Mouse (Mus musculus) embryonic facial prominence, embryonic 11.5 days (tissue): ENCODE results near the gene Isl1. TPM values are rescaled to one million over a fixed set of nuclear protein-coding genes. Genes with fewer than 3 reads are reported as not detected.

Experiments used
- ATAC-seq: fragments of 200-750 bp; cut with Nextera tagmentation; replicated peaks from 2 replicates; pipeline ENCODE4 v1.8.0; 2017; ENCODE audit warnings: low read depth; ENCODE audit not compliant: insufficient number of reproducible peaks, low FRiP score, low TSS enrichment
- DNase-seq: peaks from one replicate; pipeline ENCODE4 v3.0.0-alpha.2; 2015; ENCODE audit warnings: low spot score
- H3K27ac ChIP-seq: fragments of 300-500 bp; sonication (generic); replicated peaks from 2 replicates; pipeline ENCODE4 v1.5.1; 2014; ENCODE audit warnings: mild to moderate bottlenecking, low read depth, low read length, control low read depth
- H3K27me3 ChIP-seq: fragments of 300-500 bp; sonication (generic); 2 replicates; pipeline ENCODE4 v1.6.1; 2014; ENCODE audit warnings: mild to moderate bottlenecking, low read length, moderate library complexity, mixed read lengths; ENCODE audit not compliant: control insufficient read depth, insufficient read depth
- H3K36me3 ChIP-seq: fragments of 300-500 bp; sonication (generic); replicated peaks from 2 replicates; pipeline ENCODE4 v1.6.1; 2014; ENCODE audit warnings: low read depth, mild to moderate bottlenecking, low read length, moderate library complexity, mixed read lengths; ENCODE audit not compliant: control insufficient read depth, insufficient read depth
- H3K4me1 ChIP-seq: fragments of 300-500 bp; sonication (generic); 2 replicates; pipeline ENCODE4 v1.6.1; 2014; ENCODE audit warnings: low read length, mixed read lengths; ENCODE audit not compliant: control insufficient read depth, insufficient read depth
- H3K4me2 ChIP-seq: fragments of 300-500 bp; sonication (generic); 2 replicates; pipeline ENCODE4 v1.6.1; 2014; ENCODE audit warnings: low read depth, mild to moderate bottlenecking, control low read depth, low read length, moderate library complexity
- H3K4me3 ChIP-seq: fragments of 300-500 bp; sonication (generic); 2 replicates; pipeline ENCODE4 v1.5.1; 2014; ENCODE audit warnings: low read depth, low read length, control low read depth
- H3K9ac ChIP-seq: fragments of 300-500 bp; sonication (generic); replicated peaks from 2 replicates; pipeline ENCODE4 v1.6.1; 2014; ENCODE audit warnings: mild to moderate bottlenecking, control low read depth, low read length
- H3K9me3 ChIP-seq: fragments of 300-500 bp; sonication (generic); replicated peaks from 2 replicates; pipeline ENCODE4 v1.6.1; 2016; ENCODE audit warnings: mild to moderate bottlenecking, low read length, inconsistent platforms, mixed read lengths; ENCODE audit not compliant: control insufficient read depth
- WGBS: fragments of 180-500 bp; shearing (Covaris S2); extraction: QIAGEN DNeasy Blood & Tissue Kit; methylation state at CpG from one replicate; pipeline ENCODE4 v1.1.7; 2014; 5-methylcytosine and 5-hydroxymethylcytosine counted together
- polyA plus RNA-seq: library from polyadenylated mRNA; unstranded; fragments of >200 nt; fragmentation: Nextera tagmentation; extraction: Ambion mirVana; gene quantifications from 2 replicates; pipeline ENCODE4 v1.2.1, GENCODE M21; 2014

The Isl1 gene
- polyA plus RNA-seq, 1 experiment from 2014 or later, result 58.0 TPM

- ATAC-seq (no peak), DNase-seq (peak; percentile 9)
Measured at GRCm38 (mm10) chr13:116299241-116299640, 10.2 kb downstream of the Isl1 start.

GRCm38 (mm10) chr13:116298641-116299170 lies 10.8 kb downstream of the Isl1 start:
- Histone ChIP-seq H3K9me3 (no peaks in the 10 kb centered on the region), H3K9ac (no peak overlapping the region), H3K4me2 (no peak overlapping the region), H3K4me3 (no peak overlapping the region), H3K27me3 (peaks cover 49% of the 10 kb centered on the region), H3K27ac (no peak overlapping the region), H3K36me3 (no peaks in the 10 kb centered on the region), H3K4me1 (peaks cover 2% of the 10 kb centered on the region; the same call in 1 of the 2 replicates)
- peak; percentile 17 for DNase-seq
- ATAC-seq, result no peak
- 4% methylated on average over 13 of the region's 13 CpGs for WGBS

More at GRCm38 (mm10) chr13:116299241-116299640, 10.2 kb downstream of the Isl1 start:
- H3K4me2 ChIP-seq, result no peak overlapping the region
- H3K27ac ChIP-seq, result no peak overlapping the region
- no peaks in the 10 kb centered on the region; the same call in 1 of the 2 replicates for H3K4me1 ChIP-seq
- H3K9me3 ChIP-seq, result no peaks in the 10 kb centered on the region
- no peak overlapping the region for H3K9ac ChIP-seq
- H3K36me3 ChIP-seq, result no peaks in the 10 kb centered on the region
- 5% methylated on average over 7 of the region's 7 CpGs for WGBS
- peaks cover 52% of the 10 kb centered on the region for H3K27me3 ChIP-seq
- no peak overlapping the region for H3K4me3 ChIP-seq

GRCm38 (mm10) chr13:116298001-116298400 lies 11.5 kb downstream of the Isl1 start:
- Histone ChIP-seq H3K4me2 (no peak overlapping the region), H3K4me3 (no peak overlapping the region)

GRCm38 (mm10) chr13:116297048-116297811 lies 12.3 kb downstream of the Isl1 start:
- H3K4me1 ChIP-seq, result peaks cover 2% of the 10 kb centered on the region; the same call in 1 of the 2 replicates
- peak overlapping the region; percentile 33 for H3K4me2 ChIP-seq
- H3K9me3 ChIP-seq, result no peaks in the 10 kb centered on the region
- no peak overlapping the region for H3K4me3 ChIP-seq
- under 1% methylated on average over 33 of the region's 33 CpGs for WGBS
- ATAC-seq (0 out of 2 replicates have a peak, but pooled peaks have one; percentile 40), DNase-seq (peak; percentile 57)
- no peak overlapping the region for H3K9ac ChIP-seq
- H3K27me3 ChIP-seq, result peaks cover 35% of the 10 kb centered on the region
- H3K27ac ChIP-seq, result no peak overlapping the region
- H3K36me3 ChIP-seq, result no peaks in the 10 kb centered on the region

More at GRCm38 (mm10) chr13:116298001-116298400, 11.5 kb downstream of the Isl1 start:
- H3K9me3 ChIP-seq, result no peaks in the 10 kb centered on the region
- WGBS, result 3% methylated on average over 8 of the region's 8 CpGs
- ATAC-seq, result no peak
- no peak overlapping the region for H3K9ac ChIP-seq
- H3K4me1 ChIP-seq, result peaks cover 2% of the 10 kb centered on the region; the same call in 1 of the 2 replicates
- no peak overlapping the region for H3K27ac ChIP-seq
- H3K27me3 ChIP-seq, result peaks cover 42% of the 10 kb centered on the region
- peak; percentile 19 for DNase-seq
- H3K36me3 ChIP-seq, result no peaks in the 10 kb centered on the region

GRCm38 (mm10) chr13:116295401-116295800 lies 14.1 kb downstream of the Isl1 start:
- H3K4me3 ChIP-seq, result no peak overlapping the region
- 8% methylated on average over 4 of the region's 4 CpGs for WGBS
- no peak overlapping the region for H3K9ac ChIP-seq
- H3K36me3 ChIP-seq, result no peaks in the 10 kb centered on the region
- H3K27ac ChIP-seq, result no peak overlapping the region
- DNase-seq, result no peak
- no peak overlapping the region for H3K4me2 ChIP-seq
- no peak for ATAC-seq
- peaks cover 2% of the 10 kb centered on the region; the same call in 1 of the 2 replicates for H3K4me1 ChIP-seq
- H3K9me3 ChIP-seq, result no peaks in the 10 kb centered on the region
- peaks cover 22% of the 10 kb centered on the region for H3K27me3 ChIP-seq

GRCm38 (mm10) chr13:116294734-116295133 lies 14.8 kb downstream of the Isl1 start:
- DNase-seq (peak; percentile 12), ATAC-seq (no peak)
- H3K4me3 ChIP-seq, result no peak overlapping the region
- no peaks in the 10 kb centered on the region for H3K36me3 ChIP-seq
- no peaks in the 10 kb centered on the region for H3K9me3 ChIP-seq
- H3K4me1 ChIP-seq, result peaks cover 2% of the 10 kb centered on the region; the same call in 1 of the 2 replicates
- WGBS, result 5% methylated on average over 6 of the region's 6 CpGs
- H3K27ac ChIP-seq, result no peak overlapping the region
- no peak overlapping the region for H3K9ac ChIP-seq
- peaks cover 19% of the 10 kb centered on the region for H3K27me3 ChIP-seq
- H3K4me2 ChIP-seq, result no peak overlapping the region

- Histone ChIP-seq H3K4me1 (peaks cover 2% of the 10 kb centered on the region; the same call in 1 of the 2 replicates), H3K9ac (no peak overlapping the region), H3K27ac (no peak overlapping the region), H3K9me3 (no peaks in the 10 kb centered on the region), H3K4me2 (peak overlapping the region; percentile 36), H3K4me3 (no peak overlapping the region), H3K36me3 (no peaks in the 10 kb centered on the region), H3K27me3 (peaks cover 17% of the 10 kb centered on the region)
- WGBS, result 0% methylated on average over 11 of the region's 11 CpGs
- peak; percentile 57; the same call in 1 of the 2 replicates for ATAC-seq
- DNase-seq, result no peak
Measured at GRCm38 (mm10) chr13:116294151-116294461, 15.4 kb downstream of the Isl1 start.
